Mouse (Mus musculus): ENCODE data around the gene Pdzd3. TPM values are rescaled to one million over a fixed set of nuclear protein-coding genes. Genes with fewer than 3 reads are reported as not detected.

Pdzd3 gene
- 0.22 to 0.26 TPM in 2 of 4 replicates, not detected in the others for total RNA-seq (2023; ENCODE audit: inconsistent age)

GRCm38 (mm10) chr9:44251314-44251713 is at the start of gene Pdzd3:
Pdzd3 (minus strand) TSS chr9:44251471.

GRCm38 (mm10) chr9:44288076-44288958 is 37.0 kb upstream of the Pdzd3 start, which contains the start of gene Abcg4:
Abcg4 (minus strand) TSS chr9:44288615.

GRCm38 (mm10) chr9:44268432-44268831 is 17.2 kb upstream of the Pdzd3 start, which contains the start of gene Nlrx1:
Nlrx1 (minus strand) TSS chr9:44268599.

GRCm38 (mm10) chr9:44240399-44240798 is 10.9 kb downstream of the Pdzd3 start, which contains the start of gene Ccdc153:
Ccdc153 (plus strand) TSS chr9:44240676.

GRCm38 (mm10) chr9:44233802-44234478 is 17.3 kb downstream of the Pdzd3 start, which contains the start of gene Cbl:
Cbl (minus strand) TSS chr9:44234049.

Other genes starting within 250 kb of the Pdzd3 start
- 1.1 to 3.8 TPM (median 1.7 TPM) in 4 replicates for gene Thy1, start 208.1 kb downstream of the Pdzd3 start, total RNA-seq (2023; ENCODE audit: inconsistent age)
- 15.2 to 23.6 TPM (median 16.0 TPM) in 4 replicates for gene Usp2, start 184.4 kb downstream of the Pdzd3 start, total RNA-seq (2023; ENCODE audit: inconsistent age)
- gene Mfrp, start 149.7 kb downstream of the Pdzd3 start, total RNA-seq (2023; ENCODE audit: inconsistent age) = 0.24 to 0.78 TPM in 2 of 4 replicates, not detected in the others
- gene C1qtnf5, start 144.2 kb downstream of the Pdzd3 start, total RNA-seq (2023; ENCODE audit: inconsistent age) = 0.61 to 1.0 TPM in 2 of 4 replicates, not detected in the others
- 0.22 to 0.39 TPM in 2 of 4 replicates, not detected in the others for gene Gm49380, start 138.0 kb downstream of the Pdzd3 start, total RNA-seq (2023; ENCODE audit: inconsistent age)
- gene Rnf26, start 138.0 kb downstream of the Pdzd3 start, total RNA-seq (2023; ENCODE audit: inconsistent age) = 20.9 to 25.0 TPM (median 21.7 TPM) in 4 replicates
- gene Mcam, start 117.0 kb downstream of the Pdzd3 start, total RNA-seq (2023; ENCODE audit: inconsistent age) = 0.32 to 1.6 TPM (median 0.39 TPM) in 4 replicates
- 130 to 138 TPM (median 133 TPM) in 4 replicates for gene Cbl, start 17.4 kb downstream of the Pdzd3 start, total RNA-seq (2023; ENCODE audit: inconsistent age)
- gene Ccdc153, start 10.8 kb downstream of the Pdzd3 start, total RNA-seq (2023; ENCODE audit: inconsistent age) = not detected in 4 replicates
- 5.2 to 8.8 TPM (median 6.3 TPM) in 4 replicates for gene Nlrx1, start 17.1 kb upstream of the Pdzd3 start, total RNA-seq (2023; ENCODE audit: inconsistent age)
- not detected in 4 replicates for gene Abcg4, start 37.1 kb upstream of the Pdzd3 start, total RNA-seq (2023; ENCODE audit: inconsistent age)
- gene Hinfp, start 54.2 kb upstream of the Pdzd3 start, total RNA-seq (2023; ENCODE audit: inconsistent age) = 53.5 to 73.3 TPM (median 58.7 TPM) in 4 replicates
- gene C2cd2l, start 68.8 kb upstream of the Pdzd3 start, total RNA-seq (2023; ENCODE audit: inconsistent age) = 13.1 to 19.2 TPM (median 17.3 TPM) in 4 replicates
- gene Dpagt1, start 74.5 kb upstream of the Pdzd3 start, total RNA-seq (2023; ENCODE audit: inconsistent age) = 8.3 to 12.1 TPM (median 9.3 TPM) in 4 replicates
- 41.9 to 44.6 TPM (median 42.6 TPM) in 4 replicates for gene H2afx, start 83.2 kb upstream of the Pdzd3 start, total RNA-seq (2023; ENCODE audit: inconsistent age)
- 15.8 to 19.8 TPM (median 18.8 TPM) in 4 replicates for gene Hmbs, start 92.8 kb upstream of the Pdzd3 start, total RNA-seq (2023; ENCODE audit: inconsistent age)
- 61.3 to 72.7 TPM (median 65.5 TPM) in 4 replicates for gene Vps11, start 110.2 kb upstream of the Pdzd3 start, total RNA-seq (2023; ENCODE audit: inconsistent age)
- 83.2 to 119 TPM (median 87.9 TPM) in 4 replicates for gene Hyou1, start 128.0 kb upstream of the Pdzd3 start, total RNA-seq (2023; ENCODE audit: inconsistent age)
- gene Slc37a4, start 145.4 kb upstream of the Pdzd3 start, total RNA-seq (2023; ENCODE audit: inconsistent age) = 18.8 to 19.9 TPM (median 19.6 TPM) in 4 replicates
- 2,496 to 2,635 TPM (median 2,511 TPM) in 4 replicates for gene Rps25, start 155.7 kb upstream of the Pdzd3 start, total RNA-seq (2023; ENCODE audit: inconsistent age)
- gene Trappc4, start 156.1 kb upstream of the Pdzd3 start, total RNA-seq (2023; ENCODE audit: inconsistent age) = 52.2 to 70.7 TPM (median 57.2 TPM) in 4 replicates
- gene Ccdc84, start 167.1 kb upstream of the Pdzd3 start, total RNA-seq (2023; ENCODE audit: inconsistent age) = 37.6 to 54.1 TPM (median 41.4 TPM) in 4 replicates
- gene Foxr1, start 189.7 kb upstream of the Pdzd3 start, total RNA-seq (2023; ENCODE audit: inconsistent age) = 0.27 TPM in 1 of 4 replicates, not detected in the others
- gene Upk2, start 203.5 kb upstream of the Pdzd3 start, total RNA-seq (2023; ENCODE audit: inconsistent age) = not detected in 4 replicates
- 88.8 to 97.2 TPM (median 89.9 TPM) in 4 replicates for gene Bcl9l, start 231.4 kb upstream of the Pdzd3 start, total RNA-seq (2023; ENCODE audit: inconsistent age)